Mouse (Mus musculus): ENCODE measurements around the gene Gstk1. TPM values are rescaled to one million over a fixed set of nuclear protein-coding genes. Genes with fewer than 3 reads are reported as not detected.
A peak's percentile ranks its signal among the peaks of the same experiment; 100 is the strongest.

The Gstk1 gene
- polyA plus RNA-seq, 1 experiment = 20.4 TPM

GRCm38 (mm10) chr6:42265391-42266330 lies 19.9 kb downstream of the Gstk1 start:
- WGBS = under 1% methylated on average over 21 of the region's 21 CpGs
- DNase-seq (ENCODE audit: low read depth, low spot score) = no peak

DNA sequence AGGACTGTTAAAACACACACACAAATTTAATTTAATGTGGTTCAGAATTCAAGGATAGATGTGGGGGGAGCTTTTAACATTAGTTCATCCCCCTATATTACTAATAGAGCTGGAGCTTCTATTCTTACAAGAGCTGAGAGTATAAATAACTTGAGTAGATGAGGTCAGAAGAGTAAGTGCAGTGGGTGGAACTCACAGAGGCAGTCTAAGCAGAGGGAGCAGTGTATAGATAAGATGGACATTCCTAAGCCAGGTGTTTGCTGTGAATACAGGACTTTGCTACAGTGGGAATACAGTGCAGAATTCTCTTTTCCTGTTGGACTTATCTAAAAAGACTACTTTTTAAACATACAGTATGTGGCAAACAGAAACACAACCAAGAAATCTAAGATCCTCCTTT lies 25.1 kb downstream of the Gstk1 start:
- no peak for DNase-seq (ENCODE audit: low read depth, low spot score)

- DNase-seq (ENCODE audit: low read depth, low spot score) = no peak
- 30% methylated on average over 2 of the region's 2 CpGs for WGBS
Measured at GRCm38 (mm10) chr6:42276151-42276550, 30.4 kb downstream of the Gstk1 start.

DNA sequence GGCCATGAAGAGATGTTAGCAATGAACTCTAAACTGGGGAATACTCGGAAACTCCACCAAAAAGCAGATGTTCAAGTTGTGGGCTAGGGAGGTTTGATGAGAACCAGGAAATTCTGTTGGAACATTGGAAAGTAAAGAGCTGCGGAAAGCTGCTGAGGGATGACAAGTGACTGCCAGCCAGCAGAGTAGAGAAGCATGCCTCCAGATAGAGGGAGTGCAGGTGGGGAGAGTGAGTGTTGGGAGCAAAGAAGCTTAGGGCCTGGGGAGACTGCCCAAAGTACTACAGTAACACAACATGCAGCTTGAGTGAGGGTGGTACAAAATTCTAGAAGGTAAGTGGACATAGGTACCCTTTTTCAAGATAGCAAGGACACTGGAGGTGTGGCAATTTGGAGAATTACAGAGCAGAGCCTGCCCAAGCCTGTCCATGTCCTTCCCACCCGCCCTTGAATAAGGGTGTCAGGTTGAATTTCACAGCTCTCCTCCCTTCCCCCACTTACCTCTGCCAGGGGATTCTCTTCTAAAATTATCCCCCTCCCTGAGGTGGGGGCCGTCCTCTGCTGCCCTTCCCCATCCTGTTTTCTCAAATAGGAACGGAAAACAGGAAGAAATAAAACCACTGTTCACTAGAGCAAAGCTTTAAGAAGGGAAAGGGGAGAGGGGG lies 37.3 kb downstream of the Gstk1 start:
- 71% methylated on average over 5 of the region's 5 CpGs for WGBS
- no peak for DNase-seq (ENCODE audit: low read depth, low spot score)

DNA sequence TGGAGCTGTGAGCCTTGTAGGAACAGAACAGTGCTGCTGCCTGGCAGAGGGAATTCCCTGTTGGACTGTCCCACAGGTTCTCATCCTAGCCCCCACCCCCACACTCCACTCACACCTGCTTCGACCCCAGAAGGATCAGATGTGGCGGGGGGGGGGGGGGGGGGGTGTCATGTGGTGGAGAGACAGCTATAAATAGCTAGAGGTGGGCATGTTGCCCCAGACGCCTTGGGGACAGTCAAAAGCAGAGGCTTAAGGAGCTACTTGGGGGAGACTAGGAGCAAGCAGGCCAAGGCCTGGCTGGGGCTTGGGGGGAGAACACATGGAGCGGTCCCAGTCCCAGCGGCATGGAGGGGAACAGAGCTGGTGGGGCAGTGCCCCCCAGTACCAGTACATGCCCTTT lies 40.7 kb downstream of the Gstk1 start, which contains the start of gene Clcn1:
Gene Clcn1, plus strand, starts transcription at position 238 of the 400 bp plus-strand sequence.
- no peak for DNase-seq (ENCODE audit: low read depth, low spot score)
- WGBS = 78% methylated on average over 5 of the region's 5 CpGs

- DNase-seq (ENCODE audit: low read depth, low spot score) = no peak
Measured at GRCm38 (mm10) chr6:42287562-42287961, 41.8 kb downstream of the Gstk1 start.

GRCm38 (mm10) chr6:42293327-42293726 lies 47.6 kb downstream of the Gstk1 start:
- no peak for DNase-seq (ENCODE audit: low read depth, low spot score)
- 42% methylated on average over 6 of the region's 6 CpGs for WGBS

DNA sequence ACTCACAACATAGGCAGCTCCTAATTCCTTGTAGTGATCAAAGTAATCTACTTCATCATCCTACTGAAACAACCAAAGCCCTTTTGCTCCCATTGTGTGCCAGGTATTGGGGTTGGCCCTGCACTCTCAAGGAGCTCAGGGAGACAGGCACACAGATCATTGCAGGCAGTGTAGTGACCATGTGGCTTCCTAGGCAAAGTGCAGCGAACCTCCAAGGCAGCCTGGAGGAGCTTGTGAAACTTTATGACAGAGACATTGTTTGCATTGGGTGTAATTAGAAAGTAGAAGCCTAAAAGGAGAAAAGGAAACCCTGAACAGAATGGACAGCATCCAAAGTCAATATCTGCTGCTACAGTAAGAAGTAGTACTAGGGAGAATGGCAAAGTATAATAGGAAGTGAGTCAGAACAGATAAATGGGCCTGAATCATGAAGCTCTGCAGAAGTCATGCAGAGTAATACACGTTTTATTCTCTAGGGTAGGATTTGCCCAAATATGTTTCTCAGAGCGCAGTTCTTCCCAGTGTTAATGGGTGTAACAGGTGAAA lies 49.9 kb downstream of the Gstk1 start:
- WGBS = 21% methylated on average over 3 of the region's 3 CpGs
- peak; percentile 91 for DNase-seq (ENCODE audit: low read depth, low spot score)

DNA sequence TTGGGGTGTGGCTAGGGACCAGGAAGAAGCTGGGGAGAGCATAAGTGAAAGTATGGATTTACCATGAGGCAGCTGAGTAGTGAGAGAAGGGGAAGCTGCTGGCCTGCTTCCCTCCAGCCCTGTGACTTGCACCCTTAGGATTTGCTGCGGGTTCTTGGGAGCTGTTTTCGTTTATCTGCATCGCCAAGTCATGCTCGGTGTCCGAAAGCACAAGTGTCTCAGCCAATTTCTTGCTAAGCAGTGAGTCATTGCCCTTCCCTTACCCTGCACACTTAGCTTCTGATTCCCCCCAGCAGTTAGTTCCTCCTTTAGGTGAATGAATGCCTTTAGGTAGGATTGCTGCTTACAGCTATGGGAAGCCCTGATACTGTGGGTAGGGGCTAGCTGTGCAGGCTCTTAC lies 53.6 kb downstream of the Gstk1 start:
- no peak for DNase-seq (ENCODE audit: low read depth, low spot score)
- WGBS = 24% methylated on average over 5 of the region's 5 CpGs

Other genes with a start within 250 kb of the Gstk1 start
- not detected in 2 replicates for gene Sva, start 207.5 kb upstream of the Gstk1 start, polyA plus RNA-seq (2012; rRNA removed)
- gene Tas2r139, start 105.0 kb upstream of the Gstk1 start, polyA plus RNA-seq (2012; rRNA removed) = not detected in 2 replicates
- gene Tas2r144, start 30.6 kb upstream of the Gstk1 start, polyA plus RNA-seq (2012; rRNA removed) = not detected in 2 replicates
- 20.6 and 34.9 TPM in 2 replicates for gene Tmem139, start 16.0 kb downstream of the Gstk1 start, polyA plus RNA-seq (2012; rRNA removed)
- 26.2 and 47.8 TPM in 2 replicates for gene Casp2, start 19.1 kb downstream of the Gstk1 start, polyA plus RNA-seq (2012; rRNA removed)
- 0.31 and 0.51 TPM in 2 replicates for gene Clcn1, start 40.8 kb downstream of the Gstk1 start, polyA plus RNA-seq (2012; rRNA removed)
- gene Fam131b, start 78.7 kb downstream of the Gstk1 start, polyA plus RNA-seq (2012; rRNA removed) = 0.18 and 0.27 TPM in 2 replicates
- gene Zyx, start 103.7 kb downstream of the Gstk1 start, polyA plus RNA-seq (2012; rRNA removed) = 109 and 128 TPM in 2 replicates
- 26.0 and 55.4 TPM in 2 replicates for gene Epha1, start 127.3 kb downstream of the Gstk1 start, polyA plus RNA-seq (2012; rRNA removed)
- gene Tas2r143, start 154.3 kb downstream of the Gstk1 start, polyA plus RNA-seq (2012; rRNA removed) = 0.10 TPM in 1 of 2 replicates, not detected in the other
- gene Tas2r135, start 159.5 kb downstream of the Gstk1 start, polyA plus RNA-seq (2012; rRNA removed) = not detected in 2 replicates
- gene Tas2r126, start 188.6 kb downstream of the Gstk1 start, polyA plus RNA-seq (2012; rRNA removed) = not detected in 2 replicates
- gene Olfr458, start 219.3 kb downstream of the Gstk1 start, polyA plus RNA-seq (2012; rRNA removed) = not detected in 2 replicates
- not detected in 2 replicates for gene Olfr457, start 230.4 kb downstream of the Gstk1 start, polyA plus RNA-seq (2012; rRNA removed)
- not detected in 2 replicates for gene Olfr456, start 241.3 kb downstream of the Gstk1 start, polyA plus RNA-seq (2012; rRNA removed)

Data from large intestine, adult 2 months (tissue).